Mouse (Mus musculus) testis, adult 2 months (tissue): ENCODE results near the gene Tnrc6c.

Source experiments
- CTCF ChIP-seq: fragments of 200-500 bp; IDR thresholded peaks from 2 replicates; pipeline ENCODE4 v1.5.1; 2012; ENCODE audit warnings: low read depth, mild to moderate bottlenecking, inconsistent platforms, low read length, moderate library complexity; ENCODE audit not compliant: control insufficient read depth, insufficient read depth, insufficient replicate concordance
- POLR2A ChIP-seq: fragments of 200-500 bp; IDR thresholded peaks from 2 replicates; pipeline ENCODE4 v1.6.1; 2012; ENCODE audit warnings: low read depth, mild to moderate bottlenecking, inconsistent platforms, low read length, moderate library complexity; ENCODE audit not compliant: control insufficient read depth

GRCm38 (mm10) chr11:117727031-117727430, 72.9 kb downstream of the Tnrc6c start:
- TF ChIP-seq POLR2A (no peak), CTCF (no peak)
